Mouse (Mus musculus) MEL (cell line): Measurements from ENCODE around the gene Tmem201. TPM values are rescaled to one million over a fixed set of nuclear protein-coding genes. Genes with fewer than 3 reads are reported as not detected.

Experiments used
- DNase-seq: peaks from one replicate; pipeline ENCODE4 v3.0.0; 2011; ENCODE audit warnings: low read depth, low spot score
- H3K27ac ChIP-seq: 2 replicates; pipeline ENCODE4 v1.5.1; 2012; ENCODE audit warnings: low read depth, mild to moderate bottlenecking, control low read depth, low read length, moderate library complexity; ENCODE audit not compliant: control insufficient read depth
- H3K27me3 ChIP-seq, 2 experiments: fragments of 150-350 bp in 1 of 2; sonication (generic) in 1 of 2; 2 replicates each; pipeline ENCODE4 v1.6.1; 2012; ENCODE audit warnings: low read length in 2 of 2, mild to moderate bottlenecking in 2 of 2, improper control_type of control experiment in 1 of 2, moderate library complexity in 1 of 2; ENCODE audit not compliant: insufficient read depth in 2 of 2, control insufficient read depth in 1 of 2
- H3K36me3 ChIP-seq, 2 experiments: 2 replicates each; pipeline ENCODE4 v1.6.1; 2012 to 2014; ENCODE audit warnings: low read length in 2 of 2, improper control_type of control experiment in 1 of 2, inconsistent platforms in 1 of 2, mild to moderate bottlenecking in 1 of 2; ENCODE audit not compliant: insufficient read depth in 2 of 2, control insufficient read depth in 1 of 2
- H3K4me1 ChIP-seq, 2 experiments: fragments of 150-350 bp in 1 of 2; sonication (generic) in 1 of 2; 2 replicates each; pipeline ENCODE4 v1.6.1; 2012; ENCODE audit warnings: low read length in 2 of 2, improper control_type of control experiment in 1 of 2, mild to moderate bottlenecking in 1 of 2; ENCODE audit not compliant: insufficient read depth in 2 of 2, control insufficient read depth in 1 of 2
- H3K4me3 ChIP-seq, 2 experiments: fragments of 150-350 bp in 1 of 2; sonication (generic) in 1 of 2; 2 replicates each; pipeline ENCODE4 v1.5.1; 2012; ENCODE audit warnings: low read depth in 2 of 2, low read length in 2 of 2, mild to moderate bottlenecking in 2 of 2, moderate library complexity in 2 of 2, control low read depth in 1 of 2, improper control_type of control experiment in 1 of 2; ENCODE audit not compliant: control insufficient read depth in 1 of 2, insufficient read depth in 1 of 2
- H3K79me2 ChIP-seq: 2 replicates; pipeline ENCODE4 v1.6.1; 2012; ENCODE audit warnings: mild to moderate bottlenecking, low read length, moderate library complexity; ENCODE audit not compliant: control insufficient read depth, poor library complexity, insufficient read depth
- H3K9ac ChIP-seq: 2 replicates; pipeline ENCODE4 v1.6.1; 2012; ENCODE audit warnings: low read depth, mild to moderate bottlenecking, control low read depth, low read length, moderate library complexity; ENCODE audit not compliant: control insufficient read depth, poor library complexity, severe bottlenecking
- H3K9me3 ChIP-seq: fragments of 150-350 bp; sonication (generic); replicated peaks from 2 replicates; pipeline ENCODE4 v1.6.1; 2012; ENCODE audit warnings: mild to moderate bottlenecking, low read length, improper control_type of control experiment, moderate library complexity; ENCODE audit not compliant: insufficient read depth
- BHLHE40 ChIP-seq: IDR thresholded peaks from 2 replicates; pipeline ENCODE4 v1.6.1; 2012; ENCODE audit warnings: low read depth, mild to moderate bottlenecking, inconsistent platforms, low read length, improper control_type of control experiment, borderline replicate concordance
- E2F4 ChIP-seq: IDR thresholded peaks from 2 replicates; pipeline ENCODE4 v1.6.1; 2011; ENCODE audit warnings: low read depth, low read length, improper control_type of control experiment, borderline replicate concordance
- EP300 ChIP-seq, 2 experiments: IDR thresholded peaks; 2 replicates each; pipeline ENCODE4 v1.6.1; 2011; ENCODE audit warnings: improper control_type of control experiment in 2 of 2, low read length in 2 of 2, low read depth in 1 of 2, mild to moderate bottlenecking in 1 of 2
- ETS1 ChIP-seq: IDR thresholded peaks from 2 replicates; pipeline ENCODE4 v1.6.1; 2012; ENCODE audit warnings: low read depth, mild to moderate bottlenecking, inconsistent platforms, low read length, improper control_type of control experiment, moderate library complexity
- HCFC1 ChIP-seq: IDR thresholded peaks from 2 replicates; pipeline ENCODE4 v1.6.1; 2012; ENCODE audit warnings: low read depth, mild to moderate bottlenecking, inconsistent platforms, low read length, improper control_type of control experiment, moderate library complexity
- MEF2A ChIP-seq: IDR thresholded peaks from 2 replicates; pipeline ENCODE4 v1.6.1; 2014; ENCODE audit warnings: low read depth, mild to moderate bottlenecking, inconsistent platforms, low read length, improper control_type of control experiment; ENCODE audit not compliant: poor library complexity, insufficient replicate concordance, severe bottlenecking; ENCODE audit errors: extremely low read depth
- MYB ChIP-seq: IDR thresholded peaks from 2 replicates; pipeline ENCODE4 v1.6.1; 2011; ENCODE audit warnings: mild to moderate bottlenecking, low read depth, low read length, improper control_type of control experiment
- NELFE ChIP-seq: IDR thresholded peaks from 2 replicates; pipeline ENCODE4 v1.6.1; 2011; ENCODE audit warnings: low read depth, low read length, improper control_type of control experiment
- NRF1 ChIP-seq: IDR thresholded peaks from 2 replicates; pipeline ENCODE4 v1.6.1; 2014; ENCODE audit warnings: low read depth, mild to moderate bottlenecking, inconsistent platforms, low read length, improper control_type of control experiment, moderate library complexity; ENCODE audit not compliant: poor library complexity, insufficient read depth, severe bottlenecking
- POLR2AphosphoS2 ChIP-seq: IDR thresholded peaks from 2 replicates; pipeline ENCODE4 v1.6.1; 2011; ENCODE audit warnings: low read length, improper control_type of control experiment
- RCOR1 ChIP-seq: IDR thresholded peaks from 2 replicates; pipeline ENCODE4 v1.6.1; 2012; ENCODE audit warnings: low read depth, mild to moderate bottlenecking, inconsistent platforms, low read length, improper control_type of control experiment
- TBP ChIP-seq: IDR thresholded peaks from 2 replicates; pipeline ENCODE4 v1.8.0; 2011; ENCODE audit warnings: low read depth, low read length, improper control_type of control experiment
- TCF12 ChIP-seq: IDR thresholded peaks from 2 replicates; pipeline ENCODE4 v1.6.1; 2014; ENCODE audit warnings: low read depth, mild to moderate bottlenecking, inconsistent platforms, low read length, improper control_type of control experiment, moderate library complexity
- UBTF ChIP-seq: IDR thresholded peaks from 2 replicates; pipeline ENCODE4 v1.6.1; 2012; ENCODE audit warnings: low read depth, mild to moderate bottlenecking, inconsistent platforms, low read length, improper control_type of control experiment, moderate library complexity, borderline replicate concordance; ENCODE audit not compliant: insufficient read depth
- USF1 ChIP-seq: IDR thresholded peaks from 2 replicates; pipeline ENCODE4 v1.6.1; 2014; ENCODE audit warnings: low read depth, mild to moderate bottlenecking, inconsistent platforms, low read length, improper control_type of control experiment, moderate library complexity
- ZC3H11A ChIP-seq: IDR thresholded peaks from 2 replicates; pipeline ENCODE4 v1.6.1; 2012; ENCODE audit warnings: low read depth, mild to moderate bottlenecking, inconsistent platforms, low read length, improper control_type of control experiment
- ZKSCAN1 ChIP-seq: IDR thresholded peaks from 2 replicates; pipeline ENCODE4 v1.6.1; 2012; ENCODE audit warnings: low read depth, mild to moderate bottlenecking, inconsistent platforms, low read length, improper control_type of control experiment, moderate library complexity
- ZMIZ1 ChIP-seq: IDR thresholded peaks from 2 replicates; pipeline ENCODE4 v1.6.1; 2012; ENCODE audit warnings: low read depth, mild to moderate bottlenecking, inconsistent platforms, low read length, improper control_type of control experiment, moderate library complexity
- polyA plus RNA-seq, 2 experiments: library from polyadenylated mRNA; stranded (reverse) in 1 of 2; unstranded in 1 of 2; fragments of >175 nt in 1 of 2; fragments of >200 nt in 1 of 2; gene quantifications; 2 replicates each; pipeline versions ENCODE4 v1.2.1 to v1.2.4; 2012; ENCODE audit warnings: low replicate concordance in 2 of 2, low read depth in 1 of 2; ENCODE audit not compliant: insufficient read length in 2 of 2, insufficient read depth in 1 of 2, missing spikeins in 1 of 2
- total RNA-seq: library from RNA; depleted of rRNA; stranded (reverse); fragments of 300-350 nt; gene quantifications from 2 replicates; pipeline ENCODE4 v1.2.3, GENCODE M21; 2012

Tmem201 gene
- total and polyA plus RNA-seq, 3 experiments = 31.5 to 60.6 TPM; not detected in 1

- H3K36me3 ChIP-seq = peaks cover 3 to 28% of the 10 kb centered on the region in 2 experiments; a peak in 2 of 4 replicates
- H3K27ac ChIP-seq = peak overlapping the region; percentile 90
Observed at GRCm38 (mm10) chr4:149689822-149690700, 47.8 kb downstream of the Tmem201 start.

GRCm38 (mm10) chr4:149688861-149689260 lies 49.0 kb downstream of the Tmem201 start:
- H3K27me3 ChIP-seq = no peaks in the 10 kb centered on the region
- H3K4me1 ChIP-seq = peaks cover 29 to 35% of the 10 kb centered on the region in 2 experiments
- no peaks in the 10 kb centered on the region for H3K79me2 ChIP-seq
- H3K9ac ChIP-seq = no peak overlapping the region
- no peak overlapping the region for H3K27ac ChIP-seq
- no peak for TF ChIP-seq POLR2AphosphoS2
- TF ChIP-seq NELFE = no peak
- TF ChIP-seq ZC3H11A = no peak
- TF ChIP-seq USF1 = no peak
- TF ChIP-seq E2F4 = no peak
- no peak for TF ChIP-seq ZKSCAN1
- TF ChIP-seq MYB = no peak
- no peak for TF ChIP-seq NRF1
- TF ChIP-seq MEF2A = no peak
- TF ChIP-seq HCFC1 = no peak
- TF ChIP-seq ETS1 = no peak
- TF ChIP-seq UBTF = no peak
- no peak for TF ChIP-seq ZMIZ1
- TF ChIP-seq TBP = no peak
- TF ChIP-seq TCF12 = no peak
- TF ChIP-seq RCOR1 = no peak
- DNase-seq = no peak
- no peak overlapping the region for H3K4me3 ChIP-seq
- no peaks in the 10 kb centered on the region for H3K9me3 ChIP-seq
- peaks cover 3 to 28% of the 10 kb centered on the region in 2 experiments; a peak in 2 of 4 replicates for H3K36me3 ChIP-seq

More at GRCm38 (mm10) chr4:149689822-149690700, 47.8 kb downstream of the Tmem201 start:
- DNase-seq = peak; percentile 51
- Histone ChIP-seq H3K9me3 (no peaks in the 10 kb centered on the region), H3K4me3 (peak overlapping the region; percentile 3 to 9; a peak in 1 of 4 replicates), H3K4me1 (peaks cover 29 to 35% of the 10 kb centered on the region in 2 experiments), H3K9ac (peak overlapping the region; percentile 24), H3K27me3 (no peaks in the 10 kb centered on the region), H3K79me2 (no peaks in the 10 kb centered on the region)
- no peak for TF ChIP-seq POLR2AphosphoS2
- 0 out of 2 replicates have a peak, but pooled peaks have one; percentile 10 for TF ChIP-seq BHLHE40
- no peak for TF ChIP-seq MEF2A
- TF ChIP-seq RCOR1 = peak; percentile 19; the same call in 1 of the 2 replicates
- 0 out of 4 replicates have a peak, but pooled peaks of 1 of the 2 experiments have one; percentile 8 for TF ChIP-seq EP300 (IDR thresholded peaks at IDR 0.05; ENCODE audit: low read depth in 1 of 2, low read length in 2 of 2)
- TF ChIP-seq NRF1 = peak; percentile 42; the same call in 1 of the 2 replicates
